Mouse (Mus musculus) neural tube, embryonic 13.5 days (tissue): ENCODE data around the gene D030056L22Rik. TPM values are rescaled to one million over a fixed set of nuclear protein-coding genes. Genes with fewer than 3 reads are reported as not detected.

Experiments used
- ATAC-seq: fragments of 200-750 bp; cut with Nextera tagmentation; 2 replicates; pipeline ENCODE4 v1.8.0; 2017; ENCODE audit warnings: low read depth, mild to moderate bottlenecking, moderate TSS enrichment, moderate library complexity
- H3K27ac ChIP-seq: fragments of 300-500 bp; sonication (generic); replicated peaks from 2 replicates; pipeline ENCODE4 v1.5.1; 2015; ENCODE audit warnings: moderate library complexity, mild to moderate bottlenecking, inconsistent platforms
- H3K27me3 ChIP-seq: fragments of 300-500 bp; sonication (generic); 2 replicates; pipeline ENCODE4 v1.6.1; 2015; ENCODE audit warnings: mild to moderate bottlenecking, inconsistent platforms
- H3K36me3 ChIP-seq: fragments of 300-500 bp; sonication (generic); 2 replicates; pipeline ENCODE4 v1.6.1; 2015; ENCODE audit warnings: mild to moderate bottlenecking, inconsistent platforms
- H3K4me1 ChIP-seq: fragments of 300-500 bp; sonication (generic); replicated peaks from 2 replicates; pipeline ENCODE4 v1.6.1; 2015; ENCODE audit warnings: inconsistent platforms
- H3K4me2 ChIP-seq: fragments of 300-500 bp; sonication (generic); 2 replicates; pipeline ENCODE4 v1.6.1; 2015; ENCODE audit warnings: inconsistent platforms, mild to moderate bottlenecking, moderate library complexity
- H3K4me3 ChIP-seq: fragments of 300-500 bp; sonication (generic); 2 replicates; pipeline ENCODE4 v1.5.1; 2015; ENCODE audit warnings: mild to moderate bottlenecking, inconsistent platforms
- H3K9ac ChIP-seq: fragments of 300-500 bp; sonication (generic); 2 replicates; pipeline ENCODE4 v1.6.1; 2015; ENCODE audit warnings: moderate library complexity, mild to moderate bottlenecking, inconsistent platforms
- H3K9me3 ChIP-seq: fragments of 300-500 bp; sonication (generic); 2 replicates; pipeline ENCODE4 v1.6.1; 2016; ENCODE audit warnings: inconsistent platforms
- WGBS: fragments of 180-500 bp; shearing (Covaris S2); methylation state at CpG from one replicate; pipeline ENCODE4 v1.1.7; 2015; 5-methylcytosine and 5-hydroxymethylcytosine counted together
- polyA plus RNA-seq: library from polyadenylated mRNA; unstranded; fragments of >200 nt; fragmentation: Nextera tagmentation; extraction: Ambion mirVana; gene quantifications from 2 replicates; pipeline ENCODE4 v1.2.1, GENCODE M21; 2015

Gene D030056L22Rik
- polyA plus RNA-seq, 1 experiment from 2014 or later = 61.3 TPM

DNA sequence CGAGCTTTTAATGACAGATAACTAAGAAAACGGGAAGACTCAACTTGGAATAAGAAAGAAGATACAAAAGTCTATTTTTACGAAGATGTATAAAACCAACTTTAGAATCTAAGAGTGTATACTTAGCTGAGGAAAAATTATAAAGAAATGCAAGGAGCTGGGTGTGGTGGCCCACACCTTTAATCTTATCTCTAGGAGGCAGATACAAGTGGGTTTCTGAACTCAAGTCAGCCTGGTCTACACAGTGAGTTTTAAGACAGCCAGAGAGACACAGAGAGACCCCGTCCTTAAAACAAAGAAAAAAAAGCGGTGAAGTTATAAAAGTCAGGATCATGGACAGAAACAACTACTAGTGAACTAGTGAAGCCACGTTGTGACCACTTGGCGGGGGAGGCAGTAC is 26.2 kb downstream of the D030056L22Rik start:
- no peaks in the 10 kb centered on the region for H3K4me1 ChIP-seq
- no peaks in the 10 kb centered on the region for H3K9me3 ChIP-seq
- H3K36me3 ChIP-seq = no peaks in the 10 kb centered on the region
- H3K9ac ChIP-seq = no peak overlapping the region
- ATAC-seq = no peak
- H3K27ac ChIP-seq = no peak overlapping the region
- H3K4me2 ChIP-seq = no peak overlapping the region
- H3K4me3 ChIP-seq = no peak overlapping the region
- 86% methylated on average over 7 of the region's 7 CpGs for WGBS
- H3K27me3 ChIP-seq = no peaks in the 10 kb centered on the region

DNA sequence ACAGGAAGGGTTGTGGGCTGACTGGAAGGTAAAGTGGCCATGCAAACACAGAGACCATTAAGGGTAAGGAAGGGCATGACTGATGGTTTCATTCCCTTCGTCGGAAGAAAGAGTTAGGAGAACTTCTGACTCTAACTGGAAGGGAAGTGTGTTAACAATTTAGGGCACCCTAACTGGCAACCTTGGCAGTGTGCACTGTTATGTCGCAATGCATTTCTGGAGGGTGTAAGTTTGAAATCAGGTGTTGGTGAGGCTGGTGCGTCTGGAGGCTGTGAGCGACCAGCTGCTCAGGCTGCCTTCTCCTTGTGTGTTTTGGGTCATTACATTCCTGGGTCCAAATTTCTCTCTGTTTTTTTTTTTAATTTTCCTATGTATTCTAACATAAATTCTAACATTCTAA is 31.0 kb downstream of the D030056L22Rik start:
- H3K4me1 ChIP-seq = no peaks in the 10 kb centered on the region
- 85% methylated on average over 5 of the region's 5 CpGs for WGBS
- no peak overlapping the region for H3K4me3 ChIP-seq
- no peak overlapping the region for H3K4me2 ChIP-seq
- no peaks in the 10 kb centered on the region for H3K9me3 ChIP-seq
- ATAC-seq = no peak
- no peak overlapping the region for H3K27ac ChIP-seq
- H3K27me3 ChIP-seq = 0 out of 2 replicates have a peak, but pooled peaks cover under 1% of the 10 kb centered on the region
- no peaks in the 10 kb centered on the region for H3K36me3 ChIP-seq
- no peak overlapping the region for H3K9ac ChIP-seq

GRCm38 (mm10) chr19:18746576-18747340 is 33.8 kb downstream of the D030056L22Rik start:
- Histone ChIP-seq H3K4me2 (no peak overlapping the region), H3K36me3 (no peaks in the 10 kb centered on the region), H3K4me1 (peaks cover 9% of the 10 kb centered on the region; the same call in 1 of the 2 replicates), H3K27ac (no peak overlapping the region), H3K9ac (no peak overlapping the region), H3K9me3 (no peaks in the 10 kb centered on the region), H3K27me3 (peaks cover 19% of the 10 kb centered on the region), H3K4me3 (no peak overlapping the region)
- 89% methylated on average over 5 of the region's 5 CpGs for WGBS
- no peak for ATAC-seq

GRCm38 (mm10) chr19:18747379-18747778 is 34.4 kb downstream of the D030056L22Rik start:
- Histone ChIP-seq H3K36me3 (no peaks in the 10 kb centered on the region), H3K4me3 (no peak overlapping the region), H3K9me3 (no peaks in the 10 kb centered on the region), H3K27me3 (peaks cover 19% of the 10 kb centered on the region), H3K27ac (no peak overlapping the region), H3K4me2 (no peak overlapping the region), H3K4me1 (peaks cover 9% of the 10 kb centered on the region; the same call in 1 of the 2 replicates), H3K9ac (no peak overlapping the region)
- no peak for ATAC-seq
- 95% methylated on average over 4 of the region's 4 CpGs for WGBS

GRCm38 (mm10) chr19:18749598-18750339 is 36.8 kb downstream of the D030056L22Rik start, which contains the start of gene Trpm6:
Gene Trpm6 (plus strand): TSS chr19:18749983.
- ATAC-seq = no peak
- 5% methylated on average over 41 of the region's 41 CpGs for WGBS

GRCm38 (mm10) chr19:18757191-18757590 is 44.2 kb downstream of the D030056L22Rik start:
- Histone ChIP-seq H3K27ac (no peak overlapping the region), H3K4me1 (no peaks in the 10 kb centered on the region), H3K9ac (no peak overlapping the region), H3K4me3 (no peak overlapping the region), H3K9me3 (no peaks in the 10 kb centered on the region), H3K36me3 (no peaks in the 10 kb centered on the region), H3K4me2 (no peak overlapping the region), H3K27me3 (no peaks in the 10 kb centered on the region)
- ATAC-seq = no peak

More at GRCm38 (mm10) chr19:18749598-18750339, 36.8 kb downstream of the D030056L22Rik start, which contains the start of gene Trpm6:
- Histone ChIP-seq H3K9ac (peak within 1 kb of the TSS; percentile 52), H3K27ac (no peak within 1 kb of the TSS), H3K36me3 (no peaks in the 10 kb centered on the region), H3K9me3 (no peaks in the 10 kb centered on the region), H3K27me3 (peaks cover 19% of the 10 kb centered on the region), H3K4me1 (peaks cover 9% of the 10 kb centered on the region; the same call in 1 of the 2 replicates), H3K4me2 (peak within 1 kb of the TSS; percentile 59), H3K4me3 (peak within 1 kb of the TSS; percentile 33)

DNA sequence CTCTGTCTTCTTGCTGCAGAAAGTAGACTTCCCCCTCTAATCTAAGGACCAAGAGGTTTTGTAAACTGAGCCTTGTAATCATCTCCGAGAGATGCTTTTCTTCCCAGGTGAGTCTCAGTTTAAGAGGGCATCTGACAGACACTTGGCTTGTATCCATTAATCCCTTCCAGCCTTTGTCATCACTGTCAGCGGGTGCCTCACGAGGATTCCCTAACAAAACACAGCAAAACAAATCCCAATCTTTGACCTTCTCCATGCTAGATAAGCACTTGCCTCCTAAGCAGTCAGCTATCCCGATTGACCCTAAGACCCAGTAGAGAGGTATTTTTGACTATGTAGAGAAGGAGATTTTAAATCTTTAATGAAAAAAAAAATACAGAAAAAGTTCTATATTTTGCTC is 44.7 kb downstream of the D030056L22Rik start:
- no peaks in the 10 kb centered on the region for H3K27me3 ChIP-seq
- H3K4me2 ChIP-seq = no peak overlapping the region
- WGBS = 83% methylated on average over 4 of the region's 4 CpGs
- H3K36me3 ChIP-seq = no peaks in the 10 kb centered on the region
- H3K4me3 ChIP-seq = no peak overlapping the region
- H3K4me1 ChIP-seq = no peaks in the 10 kb centered on the region
- ATAC-seq = no peak
- H3K9me3 ChIP-seq = no peaks in the 10 kb centered on the region
- no peak overlapping the region for H3K27ac ChIP-seq
- no peak overlapping the region for H3K9ac ChIP-seq

DNA sequence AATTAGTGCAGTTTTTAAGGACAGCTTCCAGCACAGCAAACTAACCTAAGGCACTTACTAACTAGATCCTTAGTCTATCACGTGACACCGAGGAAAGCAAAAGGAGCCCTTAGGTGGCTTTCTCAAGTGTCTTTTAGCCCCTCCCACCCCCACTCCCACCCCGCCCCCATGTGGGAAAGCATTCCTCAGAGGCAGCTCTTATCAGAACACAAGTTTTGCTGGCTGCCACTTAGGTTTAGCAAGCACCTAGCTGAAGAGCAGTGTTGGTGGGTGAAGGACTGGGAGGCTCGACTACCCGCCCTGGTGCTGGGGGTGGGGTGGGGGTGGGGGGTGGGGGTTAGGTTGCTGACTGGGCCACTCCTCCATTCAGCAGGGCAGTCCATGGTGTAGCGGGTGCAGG is 45.3 kb downstream of the D030056L22Rik start:
- H3K4me2 ChIP-seq = no peak overlapping the region
- ATAC-seq = no peak

DNA sequence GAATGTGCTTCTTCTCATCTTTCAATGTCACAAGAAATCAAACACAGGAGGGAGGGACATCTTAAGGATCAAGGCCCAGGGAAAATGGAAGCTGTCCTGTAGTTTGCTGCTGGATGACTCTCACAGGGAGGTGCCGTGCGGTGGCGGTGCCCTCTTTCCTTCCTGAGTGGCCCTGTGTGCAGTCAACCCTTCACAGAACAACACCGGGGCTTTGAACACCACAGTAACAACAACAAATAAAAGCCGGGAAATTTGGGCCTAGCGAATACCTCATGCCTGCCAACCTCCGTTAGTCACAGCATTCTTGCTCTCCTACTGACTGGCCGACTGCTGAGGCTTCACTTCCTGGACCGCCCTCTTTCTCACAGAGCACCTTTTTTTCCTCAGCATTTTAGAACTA is 45.9 kb downstream of the D030056L22Rik start:
- no peak for ATAC-seq
- Histone ChIP-seq H3K27ac (no peak overlapping the region), H3K4me2 (no peak overlapping the region), H3K4me1 (no peaks in the 10 kb centered on the region), H3K27me3 (no peaks in the 10 kb centered on the region), H3K9me3 (no peaks in the 10 kb centered on the region), H3K36me3 (no peaks in the 10 kb centered on the region), H3K9ac (no peak overlapping the region), H3K4me3 (no peak overlapping the region)
- WGBS = 51% methylated on average over 9 of the region's 9 CpGs

More for the DNA sequence above, 45.3 kb downstream of the D030056L22Rik start:
- H3K4me3 ChIP-seq = no peak overlapping the region
- H3K9me3 ChIP-seq = no peaks in the 10 kb centered on the region
- H3K27ac ChIP-seq = no peak overlapping the region
- H3K9ac ChIP-seq = no peak overlapping the region
- 51% methylated on average over 6 of the region's 6 CpGs for WGBS
- no peaks in the 10 kb centered on the region for H3K36me3 ChIP-seq
- no peaks in the 10 kb centered on the region for H3K27me3 ChIP-seq
- H3K4me1 ChIP-seq = no peaks in the 10 kb centered on the region

DNA sequence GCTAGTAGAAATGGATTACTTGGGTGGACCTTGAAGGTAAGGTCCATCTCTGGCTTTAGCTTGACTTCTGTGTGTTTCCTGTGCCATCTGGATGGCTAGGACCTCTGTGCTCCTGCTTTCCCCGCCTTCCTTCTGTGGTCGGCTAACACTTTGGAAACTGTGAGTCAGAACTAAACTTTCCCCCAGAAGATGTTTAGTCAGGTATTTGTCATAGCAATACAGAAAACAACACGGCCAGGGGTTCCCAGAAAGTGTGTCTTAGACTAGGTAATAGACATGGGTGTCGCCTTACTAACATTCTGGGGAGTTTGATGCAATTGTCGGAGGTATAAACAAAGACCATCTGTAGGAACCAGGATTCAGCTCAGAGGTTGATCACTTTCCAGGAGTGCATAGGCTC is 53.4 kb downstream of the D030056L22Rik start:
- H3K4me2 ChIP-seq = no peak overlapping the region
- H3K9me3 ChIP-seq = no peaks in the 10 kb centered on the region
- WGBS = 89% methylated on average over 5 of the region's 5 CpGs
- H3K27me3 ChIP-seq = no peaks in the 10 kb centered on the region
- ATAC-seq = no peak
- H3K4me3 ChIP-seq = no peak overlapping the region
- no peak overlapping the region for H3K9ac ChIP-seq
- no peaks in the 10 kb centered on the region for H3K36me3 ChIP-seq
- no peaks in the 10 kb centered on the region for H3K4me1 ChIP-seq
- H3K27ac ChIP-seq = no peak overlapping the region
